In the genomic region with DNA sequence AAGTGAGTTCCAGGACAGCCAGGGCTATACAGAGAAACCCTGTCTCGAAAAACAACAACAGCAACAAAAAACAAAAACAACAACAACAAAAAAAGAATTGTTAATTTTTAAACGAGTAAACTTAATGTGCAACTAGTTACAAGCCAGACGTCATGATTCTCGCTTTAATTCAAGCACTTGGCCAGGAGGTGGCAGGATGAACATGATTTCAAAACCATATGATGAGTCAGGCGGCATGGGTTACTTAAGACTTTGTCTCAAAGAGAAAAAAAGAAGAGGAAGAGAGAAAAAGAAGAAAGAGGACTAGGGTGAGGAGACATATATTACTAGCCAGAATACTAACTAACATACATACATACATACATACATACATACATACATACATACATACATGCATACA, we compare ENCODE assay signal across 9 mouse cellular contexts. TPM values are rescaled to one million over a fixed set of nuclear protein-coding genes. Genes with fewer than 3 reads are reported as not detected.
A peak's percentile ranks its signal among the peaks of the same experiment; 100 is the strongest.
DNase-seq lines count a peak whose midpoint lies in the region; ATAC-seq and TF ChIP-seq lines count a peak whose summit lies in the region.
"Had no signal": no experiment of that assay in that cellular context is flagged by ENCODE, and none has a peak within 500 bp of the region (broad histone marks: within the 10 kb centered on the region; RNA-seq: fewer than 3 reads in every experiment).

No protein-coding gene starts in this region.

- H3K4me1 ChIP-seq in heart, postnatal 0 days (ENCODE audit: control insufficient read depth, insufficient read depth) = no peaks in the 10 kb centered on the region
- no peaks in the 10 kb centered on the region for H3K4me1 ChIP-seq in heart, embryonic 11.5 days (ENCODE audit: control insufficient read depth, insufficient read depth, low read length)
- no peaks in the 10 kb centered on the region for H3K4me1 ChIP-seq in cortical plate, adult 2 months (ENCODE audit: control insufficient read depth, insufficient read depth, low read length)
- H3K4me1 ChIP-seq: embryonic facial prominence, embryonic 12.5 days; limb, embryonic 13.5 days had no signal

- H3K36me3 ChIP-seq in heart, postnatal 0 days (replicated peaks; ENCODE audit: control insufficient read depth, insufficient read depth, low read length) = no peaks in the 10 kb centered on the region
- H3K36me3 ChIP-seq in heart, embryonic 11.5 days (ENCODE audit: control insufficient read depth, insufficient read depth, low read length) = no peaks in the 10 kb centered on the region
- H3K36me3 ChIP-seq: embryonic facial prominence, embryonic 12.5 days; limb, embryonic 13.5 days had no signal

- ATAC-seq in heart, postnatal 0 days (ENCODE audit: insufficient read depth, low read depth) = no peak
- ATAC-seq in heart, embryonic 11.5 days (replicated peaks; ENCODE audit: insufficient number of reproducible peaks, low FRiP score, low TSS enrichment) = no peak
- no peak for ATAC-seq in megakaryocyte-erythroid progenitor cell, adult 5-6 weeks (replicated peaks; ENCODE audit: low FRiP score, low TSS enrichment, poor library complexity, severe bottlenecking)

- no peak overlapping the region for H3K4me2 ChIP-seq in heart, postnatal 0 days (ENCODE audit: low read depth, low read length)
- H3K4me2 ChIP-seq in heart, embryonic 11.5 days = no peak overlapping the region
- H3K4me2 ChIP-seq: embryonic facial prominence, embryonic 12.5 days; limb, embryonic 13.5 days had no signal

- H3K4me3 ChIP-seq in heart, postnatal 0 days (ENCODE audit: low read depth, low read length) = no peak overlapping the region
- no peak overlapping the region for H3K4me3 ChIP-seq in heart, embryonic 11.5 days (ENCODE audit: low read depth, low read length)
- H3K4me3 ChIP-seq in cortical plate, adult 2 months (ENCODE audit: insufficient read depth, low read length) = no peak overlapping the region
- H3K4me3 ChIP-seq: embryonic facial prominence, embryonic 12.5 days; limb, embryonic 13.5 days had no signal

- DNase-seq in heart, postnatal 0 days (ENCODE audit: low spot score) = peak; percentile 38
- DNase-seq in urinary bladder, postnatal 25 days (ENCODE audit: low spot score) = peak; percentile 10
- no peak for DNase-seq in urinary bladder, postnatal 10 days (ENCODE audit: low spot score)
- DNase-seq in right cerebral cortex, adult 2 months (ENCODE audit: low spot score in 2 of 2) = peak; percentile 37 to 41

- H3K9me3 ChIP-seq in heart, postnatal 0 days (replicated peaks; ENCODE audit: control insufficient read depth, low read length) = no peaks in the 10 kb centered on the region
- H3K9me3 ChIP-seq in heart, embryonic 11.5 days (replicated peaks; ENCODE audit: control insufficient read depth, low read length) = no peaks in the 10 kb centered on the region
- H3K9me3 ChIP-seq: embryonic facial prominence, embryonic 12.5 days; limb, embryonic 13.5 days had no signal

- no peak overlapping the region for H3K9ac ChIP-seq in heart, postnatal 0 days (replicated peaks; ENCODE audit: low read depth, low read length)
- H3K9ac ChIP-seq in heart, embryonic 11.5 days (ENCODE audit: low read depth, low read length) = no peak overlapping the region
- H3K9ac ChIP-seq: embryonic facial prominence, embryonic 12.5 days; limb, embryonic 13.5 days had no signal

- TF ChIP-seq EP300 in heart, postnatal 0 days (IDR thresholded peaks at IDR 0.05; ENCODE audit: low read depth) = no peak

- no peak for TF ChIP-seq POLR2A in cortical plate, adult 2 months (IDR thresholded peaks at IDR 0.05; ENCODE audit: extremely low read depth, insufficient read depth, low read length)

- TF ChIP-seq CTCF in heart, postnatal 0 days (IDR thresholded peaks at IDR 0.05; ENCODE audit: low read depth) = peak; percentile 42
- peak; percentile 43 for TF ChIP-seq CTCF in cortical plate, adult 2 months (IDR thresholded peaks at IDR 0.05; ENCODE audit: extremely low read depth, insufficient read depth, low read length)

- H3K27me3 ChIP-seq in heart, postnatal 0 days (ENCODE audit: control insufficient read depth, insufficient read depth, low read length) = no peaks in the 10 kb centered on the region
- H3K27me3 ChIP-seq in heart, embryonic 11.5 days (ENCODE audit: control insufficient read depth, insufficient read depth, low read length) = no peaks in the 10 kb centered on the region
- H3K27me3 ChIP-seq: embryonic facial prominence, embryonic 12.5 days; limb, embryonic 13.5 days had no signal

- 74% methylated on average over 5 of the region's 5 CpGs for WGBS in heart, postnatal 0 days
- WGBS in heart, embryonic 11.5 days (ENCODE audit: insufficient replicate concordance) = 87% methylated on average over 5 of the region's 5 CpGs

- H3K27ac ChIP-seq in heart, postnatal 0 days (ENCODE audit: low read depth) = no peak overlapping the region
- H3K27ac ChIP-seq in heart, embryonic 11.5 days (ENCODE audit: low read depth, low read length) = no peak overlapping the region
- no peak overlapping the region for H3K27ac ChIP-seq in cortical plate, adult 2 months (ENCODE audit: insufficient read depth, low read length)
- H3K27ac ChIP-seq: embryonic facial prominence, embryonic 12.5 days; limb, embryonic 13.5 days had no signal

RNA-seq across cellular contexts. Expression of gene Rapgef6, which starts 40.1 kb away (rescaled TPM):
- 18.1 and 22.3 TPM in 2 replicates for total RNA-seq in heart, postnatal 0 days (2014; rRNA removed; ENCODE audit: low replicate concordance)
- polyA plus RNA-seq in heart, postnatal 0 days (2015; fragmentation: Nextera tagmentation; extraction: Ambion mirVana) = 17.0 and 17.5 TPM in 2 replicates
- 22.9 and 28.6 TPM in 2 replicates for polyA plus RNA-seq in heart, embryonic 11.5 days (2014; fragmentation: Nextera tagmentation; extraction: Ambion mirVana)
- polyA plus RNA-seq in cortical plate, adult 2 months (2012; rRNA removed) = 15.7 and 19.5 TPM in 2 replicates
- total RNA-seq in megakaryocyte-erythroid progenitor cell, adult 5-6 weeks (2014; fragmentation: Nextera tagmentation) = 47.6 and 60.7 TPM in 2 replicates
- 59.0 and 68.2 TPM in 2 replicates for total RNA-seq in megakaryocyte-erythroid progenitor cell, adult 5-6 weeks (2017)
